Mouse (Mus musculus): ENCODE results near the gene Adamtsl4. TPM values are rescaled to one million over a fixed set of nuclear protein-coding genes. Genes with fewer than 3 reads are reported as not detected.

The Adamtsl4 gene
- polyA plus RNA-seq, 1 experiment from 2014 or later: 3.8 TPM

Small RNA genes lying within 50 kb of the gene (microRNA-seq; reads per million reads assigned to microRNA genes)
- not detected for gene Mir7014 (ENCODE audit: borderline number of aligned reads)

Other genes with a start within 250 kb of the Adamtsl4 start
- gene Ctsk, start 188.7 kb downstream of the Adamtsl4 start, polyA plus RNA-seq (2014; fragmentation: Nextera tagmentation; extraction: Ambion mirVana): 113 and 147 TPM in 2 replicates
- gene Ctss, start 161.1 kb downstream of the Adamtsl4 start, polyA plus RNA-seq (2014; fragmentation: Nextera tagmentation; extraction: Ambion mirVana): 21.8 and 22.8 TPM in 2 replicates
- not detected in 2 replicates for gene Hormad1, start 128.2 kb downstream of the Adamtsl4 start, polyA plus RNA-seq (2014; fragmentation: Nextera tagmentation; extraction: Ambion mirVana)
- gene Golph3l, start 99.0 kb downstream of the Adamtsl4 start, polyA plus RNA-seq (2014; fragmentation: Nextera tagmentation; extraction: Ambion mirVana): 27.9 and 33.3 TPM in 2 replicates
- 59.8 and 66.9 TPM in 2 replicates for gene Ensa, start 62.9 kb downstream of the Adamtsl4 start, polyA plus RNA-seq (2014; fragmentation: Nextera tagmentation; extraction: Ambion mirVana)
- gene Mcl1, start 29.1 kb downstream of the Adamtsl4 start, polyA plus RNA-seq (2014; fragmentation: Nextera tagmentation; extraction: Ambion mirVana): 62.0 and 65.8 TPM in 2 replicates
- gene Ecm1, start 51.7 kb upstream of the Adamtsl4 start, polyA plus RNA-seq (2014; fragmentation: Nextera tagmentation; extraction: Ambion mirVana): 12.8 and 16.8 TPM in 2 replicates
- gene Tars2, start 72.3 kb upstream of the Adamtsl4 start, polyA plus RNA-seq (2014; fragmentation: Nextera tagmentation; extraction: Ambion mirVana): 40.1 and 44.5 TPM in 2 replicates
- 20.5 and 21.2 TPM in 2 replicates for gene Rprd2, start 130.9 kb upstream of the Adamtsl4 start, polyA plus RNA-seq (2014; fragmentation: Nextera tagmentation; extraction: Ambion mirVana)
- 41.9 and 46.0 TPM in 2 replicates for gene Prpf3, start 168.0 kb upstream of the Adamtsl4 start, polyA plus RNA-seq (2014; fragmentation: Nextera tagmentation; extraction: Ambion mirVana)
- gene Mrps21, start 183.6 kb upstream of the Adamtsl4 start, polyA plus RNA-seq (2014; fragmentation: Nextera tagmentation; extraction: Ambion mirVana): 288 and 315 TPM in 2 replicates
- gene Ciart, start 194.3 kb upstream of the Adamtsl4 start, polyA plus RNA-seq (2014; fragmentation: Nextera tagmentation; extraction: Ambion mirVana): 4.1 and 4.4 TPM in 2 replicates
- 19.3 and 20.1 TPM in 2 replicates for gene BC028528, start 204.1 kb upstream of the Adamtsl4 start, polyA plus RNA-seq (2014; fragmentation: Nextera tagmentation; extraction: Ambion mirVana)
- 36.6 and 39.5 TPM in 2 replicates for gene Aph1a, start 206.1 kb upstream of the Adamtsl4 start, polyA plus RNA-seq (2014; fragmentation: Nextera tagmentation; extraction: Ambion mirVana)
- 3.7 and 5.6 TPM in 2 replicates for gene Car14, start 216.8 kb upstream of the Adamtsl4 start, polyA plus RNA-seq (2014; fragmentation: Nextera tagmentation; extraction: Ambion mirVana)
- 62.6 and 64.2 TPM in 2 replicates for gene Anp32e, start 241.3 kb upstream of the Adamtsl4 start, polyA plus RNA-seq (2014; fragmentation: Nextera tagmentation; extraction: Ambion mirVana)